Mouse (Mus musculus) embryonic facial prominence, embryonic 13.5 days (tissue): ENCODE data around the gene Znhit1. TPM values are rescaled to one million over a fixed set of nuclear protein-coding genes. Genes with fewer than 3 reads are reported as not detected.
A peak's percentile ranks its signal among the peaks of the same experiment; 100 is the strongest.

Experiments used
- ATAC-seq: fragments of 200-750 bp; cut with Nextera tagmentation; 2 replicates; pipeline ENCODE4 v1.8.0; 2017; ENCODE audit warnings: low read depth; ENCODE audit not compliant: insufficient number of reproducible peaks, insufficient read depth, low FRiP score, low TSS enrichment
- H3K27ac ChIP-seq: fragments of 300-500 bp; sonication (generic); 2 replicates; pipeline ENCODE4 v1.5.1; 2015; ENCODE audit warnings: moderate library complexity, mild to moderate bottlenecking, inconsistent platforms
- H3K27me3 ChIP-seq: fragments of 300-500 bp; sonication (generic); 2 replicates; pipeline ENCODE4 v1.6.1; 2015; ENCODE audit warnings: mild to moderate bottlenecking, inconsistent platforms
- H3K36me3 ChIP-seq: fragments of 300-500 bp; sonication (generic); 2 replicates; pipeline ENCODE4 v1.6.1; 2015; ENCODE audit warnings: mild to moderate bottlenecking, inconsistent platforms
- H3K4me1 ChIP-seq: fragments of 300-500 bp; sonication (generic); 2 replicates; pipeline ENCODE4 v1.6.1; 2015; ENCODE audit warnings: inconsistent platforms
- H3K4me2 ChIP-seq: fragments of 300-500 bp; sonication (generic); 2 replicates; pipeline ENCODE4 v1.6.1; 2015; ENCODE audit warnings: moderate library complexity, mild to moderate bottlenecking, inconsistent platforms
- H3K4me3 ChIP-seq: fragments of 300-500 bp; sonication (generic); 2 replicates; pipeline ENCODE4 v1.5.1; 2015; ENCODE audit warnings: mild to moderate bottlenecking, inconsistent platforms
- H3K9ac ChIP-seq: fragments of 300-500 bp; sonication (generic); 2 replicates; pipeline ENCODE4 v1.6.1; 2015; ENCODE audit warnings: mild to moderate bottlenecking, inconsistent platforms
- H3K9me3 ChIP-seq: fragments of 300-500 bp; sonication (generic); 2 replicates; pipeline ENCODE4 v1.6.1; 2016; ENCODE audit warnings: inconsistent platforms
- WGBS: fragments of 180-500 bp; shearing (Covaris S2); methylation state at CpG from one replicate; pipeline ENCODE4 v1.1.7; 2015; ENCODE audit warnings: mixed read lengths; 5-methylcytosine and 5-hydroxymethylcytosine counted together
- polyA plus RNA-seq: library from polyadenylated mRNA; unstranded; fragments of >200 nt; fragmentation: Nextera tagmentation; extraction: Ambion mirVana; gene quantifications from 2 replicates; pipeline ENCODE4 v1.2.1, GENCODE M21; 2015

Znhit1 gene
- polyA plus RNA-seq, 1 experiment from 2014 or later: 124 TPM

- H3K27me3 ChIP-seq: no peaks in the 10 kb centered on the region
- H3K9me3 ChIP-seq: no peaks in the 10 kb centered on the region
- under 1% methylated on average over 10 of the region's 10 CpGs for WGBS
- H3K9ac ChIP-seq: peak overlapping the region; percentile 74
- peak overlapping the region; percentile 88 for H3K27ac ChIP-seq
- H3K36me3 ChIP-seq: peaks cover 41% of the 10 kb centered on the region
- peak overlapping the region; percentile 67 for H3K4me3 ChIP-seq
- peak overlapping the region; percentile 84 for H3K4me2 ChIP-seq
- peaks cover 27% of the 10 kb centered on the region for H3K4me1 ChIP-seq
- ATAC-seq: peak; percentile 66; the same call in 1 of the 2 replicates
These were observed 25.3 kb downstream of the Znhit1 start for GRCm38 (mm10) chr5:136962501-136962900.

- Histone ChIP-seq H3K4me1 (peaks cover 27% of the 10 kb centered on the region), H3K27ac (peak overlapping the region; percentile 88), H3K36me3 (peaks cover 45% of the 10 kb centered on the region), H3K9ac (peak overlapping the region; percentile 74), H3K27me3 (no peaks in the 10 kb centered on the region), H3K4me3 (peak overlapping the region; percentile 67), H3K9me3 (no peaks in the 10 kb centered on the region), H3K4me2 (peak overlapping the region; percentile 84)
- ATAC-seq: peak; percentile 89
- 1% methylated on average over 20 of the region's 20 CpGs for WGBS
These were observed 25.8 kb downstream of the Znhit1 start for GRCm38 (mm10) chr5:136961983-136962461.

GRCm38 (mm10) chr5:136961334-136961982, 26.4 kb downstream of the Znhit1 start:
- peaks cover 46% of the 10 kb centered on the region for H3K36me3 ChIP-seq
- ATAC-seq: no peak
- H3K27me3 ChIP-seq: no peaks in the 10 kb centered on the region
- peak overlapping the region; percentile 74 for H3K9ac ChIP-seq
- H3K4me3 ChIP-seq: peak overlapping the region; percentile 67
- peak overlapping the region; percentile 84 for H3K4me2 ChIP-seq
- peaks cover 25% of the 10 kb centered on the region for H3K4me1 ChIP-seq
- H3K27ac ChIP-seq: peak overlapping the region; percentile 88
- WGBS: 28% methylated on average over 5 of the region's 5 CpGs
- no peaks in the 10 kb centered on the region for H3K9me3 ChIP-seq

GRCm38 (mm10) chr5:136960053-136960452, 27.8 kb downstream of the Znhit1 start:
- peaks cover 33% of the 10 kb centered on the region for H3K36me3 ChIP-seq
- H3K27ac ChIP-seq: no peak overlapping the region
- no peak overlapping the region for H3K9ac ChIP-seq
- no peak overlapping the region for H3K4me3 ChIP-seq
- no peaks in the 10 kb centered on the region for H3K9me3 ChIP-seq
- WGBS: 98% methylated on average over 6 of the region's 6 CpGs
- H3K4me2 ChIP-seq: no peak overlapping the region
- H3K27me3 ChIP-seq: no peaks in the 10 kb centered on the region
- H3K4me1 ChIP-seq: peaks cover 17% of the 10 kb centered on the region
- ATAC-seq: no peak

- H3K27ac ChIP-seq: no peak overlapping the region
- H3K36me3 ChIP-seq: peaks cover 23% of the 10 kb centered on the region
- no peak overlapping the region for H3K4me2 ChIP-seq
- H3K4me3 ChIP-seq: no peak overlapping the region
- H3K27me3 ChIP-seq: no peaks in the 10 kb centered on the region
- ATAC-seq: no peak
- no peaks in the 10 kb centered on the region for H3K9me3 ChIP-seq
- H3K4me1 ChIP-seq: peaks cover 25% of the 10 kb centered on the region
- no peak overlapping the region for H3K9ac ChIP-seq
- 81% methylated on average over 5 of the region's 5 CpGs for WGBS
These were observed 28.7 kb downstream of the Znhit1 start for GRCm38 (mm10) chr5:136958991-136959605.

GRCm38 (mm10) chr5:136957250-136957649, 30.6 kb downstream of the Znhit1 start:
- Histone ChIP-seq H3K9ac (no peak overlapping the region), H3K9me3 (no peaks in the 10 kb centered on the region), H3K27ac (no peak overlapping the region), H3K36me3 (peaks cover 12% of the 10 kb centered on the region), H3K27me3 (no peaks in the 10 kb centered on the region), H3K4me3 (no peak overlapping the region), H3K4me1 (peaks cover 26% of the 10 kb centered on the region), H3K4me2 (no peak overlapping the region)
- no peak for ATAC-seq
- 85% methylated on average over 1 of the region's 1 CpGs for WGBS

- no peak overlapping the region for H3K4me3 ChIP-seq
- WGBS: 80% methylated on average over 4 of the region's 4 CpGs
These were observed 32.2 kb downstream of the Znhit1 start for GRCm38 (mm10) chr5:136955622-136956021.

GRCm38 (mm10) chr5:136953440-136953951, 34.3 kb downstream of the Znhit1 start:
- WGBS: 1% methylated on average over 12 of the region's 12 CpGs
- H3K4me2 ChIP-seq: peak overlapping the region; percentile 76
- ATAC-seq: no peak
- H3K4me3 ChIP-seq: peak overlapping the region; percentile 74
- peak overlapping the region; percentile 66; the same call in 1 of the 2 replicates for H3K27ac ChIP-seq
- peaks cover 12% of the 10 kb centered on the region for H3K36me3 ChIP-seq
- H3K9ac ChIP-seq: peak overlapping the region; percentile 84
- no peaks in the 10 kb centered on the region for H3K27me3 ChIP-seq
- H3K4me1 ChIP-seq: peaks cover 18% of the 10 kb centered on the region
- no peaks in the 10 kb centered on the region for H3K9me3 ChIP-seq

More at GRCm38 (mm10) chr5:136955622-136956021, 32.2 kb downstream of the Znhit1 start:
- Histone ChIP-seq H3K27me3 (no peaks in the 10 kb centered on the region), H3K9me3 (no peaks in the 10 kb centered on the region), H3K27ac (no peak overlapping the region), H3K4me1 (peaks cover 21% of the 10 kb centered on the region), H3K9ac (no peak overlapping the region), H3K36me3 (peaks cover 12% of the 10 kb centered on the region), H3K4me2 (no peak overlapping the region)
- ATAC-seq: no peak

- Histone ChIP-seq H3K4me1 (peaks cover 18% of the 10 kb centered on the region), H3K9ac (peak within 1 kb of the TSS; percentile 84), H3K36me3 (peaks cover 12% of the 10 kb centered on the region), H3K27ac (peak within 1 kb of the TSS; percentile 66; the same call in 1 of the 2 replicates), H3K4me3 (peak within 1 kb of the TSS; percentile 74), H3K4me2 (peak within 1 kb of the TSS; percentile 76), H3K9me3 (no peaks in the 10 kb centered on the region), H3K27me3 (no peaks in the 10 kb centered on the region)
- peak; percentile 95 for ATAC-seq
- WGBS: 0% methylated on average over 23 of the region's 23 CpGs
These were observed 34.8 kb downstream of the Znhit1 start, which contains the start of gene Fis1 for GRCm38 (mm10) chr5:136953015-136953414. Gene Fis1 (plus strand): TSS chr5:136953275.

- Histone ChIP-seq H3K27me3 (no peaks in the 10 kb centered on the region), H3K4me2 (peak overlapping the region; percentile 76), H3K9me3 (no peaks in the 10 kb centered on the region), H3K27ac (no peak overlapping the region), H3K4me1 (peaks cover 18% of the 10 kb centered on the region), H3K36me3 (peaks cover 8% of the 10 kb centered on the region), H3K4me3 (peak overlapping the region; percentile 74; the same call in 1 of the 2 replicates), H3K9ac (no peak overlapping the region)
- 70% methylated on average over 4 of the region's 4 CpGs for WGBS
- no peak for ATAC-seq
These were observed 35.7 kb downstream of the Znhit1 start for GRCm38 (mm10) chr5:136952153-136952552.

GRCm38 (mm10) chr5:136950521-136950920, 37.3 kb downstream of the Znhit1 start:
- peaks cover 18% of the 10 kb centered on the region for H3K4me1 ChIP-seq
- no peaks in the 10 kb centered on the region for H3K36me3 ChIP-seq
- H3K9ac ChIP-seq: no peak overlapping the region
- no peaks in the 10 kb centered on the region for H3K27me3 ChIP-seq
- ATAC-seq: no peak
- no peak overlapping the region for H3K4me3 ChIP-seq
- H3K9me3 ChIP-seq: no peaks in the 10 kb centered on the region
- no peak overlapping the region for H3K27ac ChIP-seq
- WGBS: 90% methylated on average over 6 of the region's 6 CpGs
- H3K4me2 ChIP-seq: no peak overlapping the region
